Mouse (Mus musculus) kidney, adult 2 months (tissue): ENCODE data around the gene Cdh6. TPM values are rescaled to one million over a fixed set of nuclear protein-coding genes. Genes with fewer than 3 reads are reported as not detected.

Experiments
- DNase-seq: peaks from one replicate; pipeline ENCODE4 v3.0.0; 2021
- H3K27ac ChIP-seq: fragments of 200-500 bp; 2 replicates; pipeline ENCODE4 v1.5.1; 2012; ENCODE audit warnings: low read depth, low read length, control low read depth, inconsistent platforms; ENCODE audit not compliant: insufficient read depth
- H3K27me3 ChIP-seq: fragments of 200-500 bp; replicated peaks from 2 replicates; pipeline ENCODE4 v1.6.1; 2012; ENCODE audit warnings: mild to moderate bottlenecking, moderate library complexity, low read length, inconsistent platforms; ENCODE audit not compliant: control insufficient read depth, insufficient read depth
- H3K36me3 ChIP-seq: fragments of 200-500 bp; 2 replicates; pipeline ENCODE4 v1.6.1; 2012; ENCODE audit warnings: mild to moderate bottlenecking, moderate library complexity, low read length, inconsistent platforms; ENCODE audit not compliant: control insufficient read depth, insufficient read depth
- H3K4me1 ChIP-seq: fragments of 200-500 bp; 2 replicates; pipeline ENCODE4 v1.6.1; 2011; ENCODE audit warnings: low read length; ENCODE audit not compliant: control insufficient read depth, insufficient read depth
- H3K4me3 ChIP-seq: fragments of 200-500 bp; 2 replicates; pipeline ENCODE4 v1.5.1; 2011; ENCODE audit warnings: mild to moderate bottlenecking, low read depth, low read length, control low read depth; ENCODE audit not compliant: insufficient read depth
- CTCF ChIP-seq: fragments of 200-500 bp; conservative IDR thresholded peaks from 2 replicates; pipeline ENCODE4 v1.5.1; 2011; ENCODE audit warnings: low read depth, mild to moderate bottlenecking, control low read depth, low read length, moderate library complexity, mixed read lengths; ENCODE audit not compliant: insufficient read depth, insufficient read length
- POLR2A ChIP-seq: fragments of 200-500 bp; IDR thresholded peaks from one replicate; pipeline ENCODE4 v1.6.1; 2011; ENCODE audit warnings: low read depth, low read length, control low read depth
- WGBS: fragments of 180-500 bp; shearing (Covaris S2); methylation state at CpG from one replicate; pipeline ENCODE4 v1.1.7; 2018; 5-methylcytosine and 5-hydroxymethylcytosine counted together
- polyA plus RNA-seq: library from polyadenylated mRNA; depleted of rRNA; stranded (reverse); fragments of >200 nt; gene quantifications from 2 replicates; pipeline ENCODE4 v1.2.3, GENCODE M21; 2012

Gene Cdh6
- polyA plus RNA-seq, 1 experiment, result 1.8 TPM

DNA sequence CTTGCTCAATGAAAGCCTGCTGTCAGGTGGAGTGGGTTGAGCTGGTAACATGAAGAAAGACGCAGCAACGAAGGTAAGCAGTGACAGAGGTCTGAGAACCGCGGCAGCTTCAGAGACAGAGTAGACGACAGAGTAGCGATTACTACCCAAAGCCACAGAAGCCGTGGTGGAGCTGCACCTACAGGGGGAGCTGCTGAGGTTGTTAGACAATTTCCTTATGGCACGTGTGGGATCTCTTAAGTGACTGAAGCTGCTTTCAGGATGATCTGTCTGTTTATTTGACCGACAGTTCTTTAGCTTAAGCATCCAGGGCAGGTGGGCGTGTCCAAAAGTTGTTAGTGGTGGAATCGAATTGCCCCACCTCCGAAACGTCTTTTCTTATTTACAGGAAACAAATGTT lies 167.5 kb downstream of the Cdh6 start:
- H3K4me3 ChIP-seq, result no peak overlapping the region
- no peaks in the 10 kb centered on the region for H3K4me1 ChIP-seq
- no peak overlapping the region for H3K27ac ChIP-seq
- TF ChIP-seq POLR2A (no peak), CTCF (no peak)
- 80% methylated on average over 13 of the region's 13 CpGs for WGBS
- no peak for DNase-seq
- H3K27me3 ChIP-seq, result no peaks in the 10 kb centered on the region
- H3K36me3 ChIP-seq, result no peaks in the 10 kb centered on the region

DNA sequence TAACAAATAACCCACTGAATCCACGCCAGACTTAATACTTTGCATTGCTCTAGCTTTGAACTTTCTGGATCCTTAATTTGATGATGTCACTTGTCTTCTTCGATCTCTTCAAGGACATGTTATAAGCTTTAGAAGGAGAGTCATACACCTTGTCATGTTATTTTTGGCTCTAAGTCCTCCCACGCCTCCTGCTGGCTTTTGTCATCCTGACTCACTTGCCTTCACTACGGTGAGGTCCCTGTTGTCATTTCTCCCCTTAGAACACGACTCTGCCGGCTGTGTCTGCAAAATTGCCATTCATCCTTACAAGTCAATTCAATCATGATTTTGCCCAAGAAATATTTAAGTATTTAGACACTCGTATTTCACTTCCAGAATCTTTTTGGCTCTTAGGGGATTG lies 171.9 kb downstream of the Cdh6 start:
- Histone ChIP-seq H3K4me3 (no peak overlapping the region), H3K4me1 (no peaks in the 10 kb centered on the region), H3K27me3 (no peaks in the 10 kb centered on the region), H3K36me3 (no peaks in the 10 kb centered on the region), H3K27ac (no peak overlapping the region)
- TF ChIP-seq POLR2A, result no peak
- no peak for TF ChIP-seq CTCF
- WGBS, result 40% methylated on average over 7 of the region's 7 CpGs
- no peak for DNase-seq

DNA sequence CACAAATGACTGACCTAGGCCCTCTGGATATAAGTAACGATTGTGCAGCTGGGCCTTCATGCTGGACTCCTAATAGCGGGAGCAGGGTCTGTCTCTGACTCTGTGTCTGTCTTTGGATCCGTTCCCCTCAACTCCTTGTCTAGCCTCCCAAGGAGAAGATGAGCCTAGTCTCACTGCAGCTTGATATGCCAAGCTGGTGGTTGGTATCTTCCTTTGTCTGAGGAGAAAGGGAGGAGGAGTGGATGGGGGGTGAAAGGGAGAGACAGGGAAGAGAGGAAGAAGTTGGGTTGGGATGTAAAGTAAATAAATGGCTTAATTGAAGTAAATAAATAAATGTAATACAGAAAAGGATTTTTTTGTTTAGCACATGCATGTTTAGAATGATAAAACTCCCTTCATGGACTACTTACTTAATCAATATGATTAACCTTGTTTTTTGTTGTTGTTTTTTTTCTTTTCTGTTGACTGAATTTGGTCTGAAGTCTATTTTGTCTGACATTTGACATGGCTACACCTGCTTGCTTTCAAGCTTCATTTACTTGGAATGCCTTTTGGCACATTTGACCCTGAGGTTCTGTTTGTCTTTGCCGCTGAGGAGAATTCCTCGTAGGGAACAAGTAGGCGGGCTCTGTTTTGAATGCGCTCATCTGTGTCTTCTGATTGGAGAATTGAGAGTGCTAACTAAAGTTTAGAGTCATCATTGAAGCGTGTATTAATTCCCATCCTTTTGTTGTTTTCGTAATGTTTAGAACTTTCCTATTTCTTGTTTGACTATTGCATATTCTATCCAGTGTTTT lies 178.7 kb downstream of the Cdh6 start:
- H3K27ac ChIP-seq, result no peak overlapping the region
- DNase-seq, result peak; percentile 30
- WGBS, result 49% methylated on average over 9 of the region's 9 CpGs

More for the DNA sequence above, 178.7 kb downstream of the Cdh6 start:
- no peaks in the 10 kb centered on the region for H3K36me3 ChIP-seq
- no peak overlapping the region for H3K4me3 ChIP-seq
- H3K4me1 ChIP-seq, result no peaks in the 10 kb centered on the region
- TF ChIP-seq CTCF (no peak), POLR2A (no peak)
- H3K27me3 ChIP-seq, result no peaks in the 10 kb centered on the region
